Mouse (Mus musculus) liver, embryonic 13.5 days (tissue): ENCODE measurements around the gene Gm2310. TPM values are rescaled to one million over a fixed set of nuclear protein-coding genes. Genes with fewer than 3 reads are reported as not detected.

Source experiments
- ATAC-seq: fragments of 200-750 bp; cut with Nextera tagmentation; 2 replicates; pipeline ENCODE4 v1.8.0; 2017; ENCODE audit warnings: low read depth, mild to moderate bottlenecking, moderate number of reproducible peaks, moderate library complexity
- DNase-seq: peaks from one replicate; pipeline ENCODE4 v3.0.0; 2022
- H3K27ac ChIP-seq: fragments of 300-500 bp; sonication (generic); 2 replicates; pipeline ENCODE4 v1.5.1; 2015; ENCODE audit warnings: moderate library complexity, mild to moderate bottlenecking, inconsistent platforms
- H3K27me3 ChIP-seq: fragments of 300-500 bp; sonication (generic); 2 replicates; pipeline ENCODE4 v1.6.1; 2015; ENCODE audit warnings: mild to moderate bottlenecking, inconsistent platforms
- H3K36me3 ChIP-seq: fragments of 300-500 bp; sonication (generic); 2 replicates; pipeline ENCODE4 v1.6.1; 2015; ENCODE audit warnings: mild to moderate bottlenecking, inconsistent platforms
- H3K4me1 ChIP-seq: fragments of 300-500 bp; sonication (generic); replicated peaks from 2 replicates; pipeline ENCODE4 v1.6.1; 2015; ENCODE audit warnings: inconsistent platforms
- H3K4me2 ChIP-seq: fragments of 300-500 bp; sonication (generic); 2 replicates; pipeline ENCODE4 v1.6.1; 2015; ENCODE audit warnings: inconsistent platforms, mild to moderate bottlenecking, moderate library complexity
- H3K4me3 ChIP-seq: fragments of 300-500 bp; sonication (generic); replicated peaks from 2 replicates; pipeline ENCODE4 v1.5.1; 2015; ENCODE audit warnings: mild to moderate bottlenecking, inconsistent platforms
- H3K9ac ChIP-seq: fragments of 300-500 bp; sonication (generic); 2 replicates; pipeline ENCODE4 v1.6.1; 2015; ENCODE audit warnings: mild to moderate bottlenecking, inconsistent platforms
- H3K9me3 ChIP-seq: fragments of 300-500 bp; sonication (generic); replicated peaks from 2 replicates; pipeline ENCODE4 v1.6.1; 2016; ENCODE audit warnings: inconsistent platforms
- WGBS: fragments of 180-500 bp; shearing (Covaris S2); methylation state at CpG from one replicate; pipeline ENCODE4 v1.1.7; 2015; ENCODE audit not compliant: insufficient replicate concordance; 5-methylcytosine and 5-hydroxymethylcytosine counted together
- polyA plus RNA-seq: library from polyadenylated mRNA; unstranded; fragments of >200 nt; fragmentation: Nextera tagmentation; extraction: Ambion mirVana; gene quantifications from 2 replicates; pipeline ENCODE4 v1.2.1, GENCODE M21; 2015

Gm2310 gene
- polyA plus RNA-seq, 1 experiment from 2014 or later, result not detected

- H3K27me3 ChIP-seq, result no peaks in the 10 kb centered on the region
- DNase-seq, result no peak
- no peak for ATAC-seq
- H3K36me3 ChIP-seq, result no peaks in the 10 kb centered on the region
- no peak overlapping the region for H3K4me3 ChIP-seq
- no peak overlapping the region for H3K4me2 ChIP-seq
- H3K9me3 ChIP-seq, result no peaks in the 10 kb centered on the region
- WGBS, result 73% methylated on average over 6 of the region's 6 CpGs
- H3K4me1 ChIP-seq, result no peaks in the 10 kb centered on the region
- no peak overlapping the region for H3K9ac ChIP-seq
- H3K27ac ChIP-seq, result no peak overlapping the region
These were observed 34.5 kb downstream of the Gm2310 start for GRCm38 (mm10) chr15:8485261-8485660.

GRCm38 (mm10) chr15:8469006-8469575, 50.7 kb downstream of the Gm2310 start:
- Histone ChIP-seq H3K4me1 (no peaks in the 10 kb centered on the region), H3K4me3 (no peak overlapping the region), H3K9ac (no peak overlapping the region), H3K27me3 (no peaks in the 10 kb centered on the region), H3K4me2 (no peak overlapping the region), H3K27ac (no peak overlapping the region), H3K9me3 (no peaks in the 10 kb centered on the region), H3K36me3 (no peaks in the 10 kb centered on the region)
- ATAC-seq (no peak), DNase-seq (no peak)
- WGBS, result 40% methylated on average over 4 of the region's 4 CpGs

Other genes starting within 250 kb of the Gm2310 start
- 6.7 and 7.4 TPM in 2 replicates for gene Nipbl, start 75.5 kb downstream of the Gm2310 start, polyA plus RNA-seq
- gene Slc1a3, start 190.8 kb upstream of the Gm2310 start, polyA plus RNA-seq, result 1.3 and 1.5 TPM in 2 replicates